ENCODE assay signal across 8 mouse cellular contexts in the genomic region with DNA sequence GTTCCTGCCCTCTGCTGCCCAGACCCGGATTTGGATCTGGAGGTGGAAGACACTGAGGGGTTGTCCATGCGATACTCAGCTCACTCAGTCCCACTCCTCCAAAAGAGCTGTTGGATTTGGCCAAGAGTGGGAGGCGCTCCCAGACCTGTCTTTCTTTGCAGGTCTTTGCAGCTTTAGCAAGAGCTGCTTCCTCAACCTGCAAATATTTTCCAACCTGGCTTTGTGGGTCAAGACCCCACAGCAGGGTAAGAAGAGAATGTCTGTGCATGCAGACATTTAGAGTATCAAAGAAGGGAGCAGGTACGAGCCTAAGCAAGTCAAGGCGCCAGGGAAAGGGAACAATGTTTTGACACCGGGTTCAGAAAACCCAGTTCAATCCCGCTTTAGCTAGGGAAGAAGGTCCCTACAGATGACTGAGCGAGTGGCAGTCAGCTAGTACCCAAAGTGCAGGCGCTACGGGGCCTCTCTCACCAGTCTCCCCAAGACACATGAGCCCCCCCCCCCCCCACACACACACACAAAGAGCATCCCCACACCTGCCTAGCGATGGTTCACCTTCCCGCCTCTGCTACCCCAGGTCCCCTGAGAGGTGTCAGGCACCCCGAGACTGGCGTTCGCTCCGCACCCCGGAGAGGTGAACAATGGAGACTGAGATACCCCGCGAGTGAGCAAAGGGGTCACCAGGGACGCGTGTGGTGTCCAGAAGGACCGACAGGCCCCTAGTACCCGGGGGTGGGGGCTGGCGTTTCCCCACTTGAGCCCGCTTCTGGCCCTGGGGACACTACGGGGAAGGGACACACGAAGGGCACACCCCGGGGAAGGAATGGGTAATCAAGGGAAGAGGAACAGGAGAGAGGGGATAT. TPM values are rescaled to one million over a fixed set of nuclear protein-coding genes. Genes with fewer than 3 reads are reported as not detected.
DNase-seq lines count a peak whose midpoint lies in the region; ATAC-seq lines count a peak whose summit lies in the region.

No protein-coding gene starts in this region.

- H3K36me3 ChIP-seq in kidney, embryonic 15.5 days = no peaks in the 10 kb centered on the region

- H3K4me1 ChIP-seq in kidney, embryonic 15.5 days = peaks cover 16% of the 10 kb centered on the region

- H3K27me3 ChIP-seq in kidney, embryonic 15.5 days = peaks cover 16% of the 10 kb centered on the region

- H3K9ac ChIP-seq in kidney, embryonic 15.5 days = peak overlapping the region; percentile 77

- H3K4me2 ChIP-seq in kidney, embryonic 15.5 days = peak overlapping the region; percentile 95

- H3K9me3 ChIP-seq in kidney, embryonic 15.5 days (replicated peaks) = no peaks in the 10 kb centered on the region

- DNase-seq in thymus, postnatal 4 days = peak; percentile 7
- no peak for DNase-seq in thymus, postnatal 25 days
- peak; percentile 14 to 22 for DNase-seq in cerebellum, postnatal 36 days
- DNase-seq in heart, adult 9 months (ENCODE audit: low spot score in 2 of 2) = peak; percentile 1 to 6
- peak; percentile 6 for DNase-seq in lung, postnatal 14 days
- DNase-seq in right cerebral cortex, postnatal 4 days = peak; percentile 50

- peak overlapping the region; percentile 86 for H3K4me3 ChIP-seq in kidney, embryonic 15.5 days (replicated peaks)

- WGBS in kidney, embryonic 15.5 days = under 1% methylated on average over 28 of the region's 28 CpGs

- peak; percentile 54 for ATAC-seq in kidney, embryonic 15.5 days (replicated peaks; ENCODE audit: low FRiP score)
- no peak for ATAC-seq in erythroid progenitor cell, adult 5-6 weeks (replicated peaks; ENCODE audit: low FRiP score, poor library complexity, severe bottlenecking)

- peak overlapping the region; percentile 48; the same call in 1 of the 2 replicates for H3K27ac ChIP-seq in kidney, embryonic 15.5 days

RNA-seq across cellular contexts. Expression of a gene that starts 0.8 kb away (rescaled TPM):
- 18.4 and 18.7 TPM in 2 replicates for polyA plus RNA-seq in kidney, embryonic 15.5 days (2015; fragmentation: Nextera tagmentation; extraction: Ambion mirVana)
- total RNA-seq in erythroid progenitor cell, adult 5-6 weeks (2015; ENCODE audit: low replicate concordance) = not detected in 2 replicates
- 0.13 TPM in 1 of 2 replicates, not detected in the other for total RNA-seq in erythroid progenitor cell, adult 5-6 weeks (2017; ENCODE audit: low replicate concordance)
